Mouse (Mus musculus): ENCODE results near the gene Upk1b. TPM values are rescaled to one million over a fixed set of nuclear protein-coding genes. Genes with fewer than 3 reads are reported as not detected.

The Upk1b gene
- polyA plus RNA-seq, 1 experiment from 2014 or later: 1.9 TPM

DNA sequence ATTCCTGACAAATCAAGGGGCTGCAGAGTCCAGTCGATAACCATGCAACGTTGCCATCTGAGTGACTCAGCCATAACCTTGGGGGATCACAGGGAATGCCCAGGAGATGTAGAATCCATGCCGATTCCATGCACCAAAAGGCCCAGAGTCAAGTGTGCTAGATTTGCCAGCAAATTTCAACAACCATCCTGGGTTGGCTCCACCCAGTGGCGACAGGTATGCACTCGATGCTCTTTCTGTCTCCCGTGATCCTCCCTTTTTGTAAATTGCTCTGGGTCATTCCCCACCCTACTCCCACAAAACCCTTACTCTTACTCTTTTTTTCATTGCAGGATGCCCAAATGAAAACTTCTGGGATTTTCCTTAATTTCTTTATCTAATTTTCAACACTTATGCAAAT, 23.8 kb downstream of the Upk1b start:
- H3K9ac ChIP-seq: no peak overlapping the region
- no peaks in the 10 kb centered on the region for H3K27me3 ChIP-seq
- no peak for ATAC-seq (ENCODE audit: low FRiP score)
- H3K36me3 ChIP-seq (replicated peaks): no peaks in the 10 kb centered on the region
- no peaks in the 10 kb centered on the region for H3K9me3 ChIP-seq
- 53% methylated on average over 6 of the region's 6 CpGs for WGBS
- no peak overlapping the region for H3K27ac ChIP-seq
- H3K4me3 ChIP-seq (replicated peaks): no peak overlapping the region
- peaks cover 4% of the 10 kb centered on the region for H3K4me1 ChIP-seq
- no peak overlapping the region for H3K4me2 ChIP-seq

DNA sequence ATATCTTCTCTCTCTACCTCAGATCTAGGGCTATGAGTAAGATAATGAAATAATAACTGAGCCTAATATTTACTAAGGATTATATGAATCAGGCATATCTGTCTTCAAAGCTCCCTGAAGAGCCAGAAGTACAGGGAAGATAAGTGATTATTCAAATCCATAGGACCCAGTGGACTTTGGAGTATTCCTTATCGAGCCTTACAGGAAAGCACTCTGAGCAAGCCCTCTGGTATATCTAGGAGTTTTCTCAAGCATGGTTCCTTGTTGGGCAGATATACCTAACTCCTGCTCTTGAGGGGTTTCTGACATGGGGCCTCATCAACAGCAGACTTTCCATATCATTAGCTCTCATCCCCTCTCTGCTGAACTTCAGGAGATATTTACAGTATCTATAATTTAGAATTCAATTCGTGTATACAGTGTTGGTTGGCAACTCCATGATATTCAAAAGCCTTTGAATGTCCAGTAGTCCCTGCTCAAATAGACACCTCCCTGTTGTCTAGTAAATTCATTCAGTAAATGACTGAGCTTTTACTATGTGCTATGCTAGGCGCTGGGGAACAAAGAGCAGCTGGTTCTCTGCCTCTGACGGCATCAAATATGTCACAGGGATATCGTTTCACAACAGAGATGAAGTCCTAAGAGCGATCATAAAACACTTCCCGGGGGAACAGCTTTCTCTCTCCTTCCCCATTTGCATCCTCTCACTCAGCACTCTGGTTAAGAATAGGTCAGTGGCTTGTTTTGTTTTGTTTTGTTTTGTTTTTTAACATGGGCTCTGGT, 25.0 kb downstream of the Upk1b start:
- ATAC-seq (ENCODE audit: low FRiP score): no peak
- WGBS: 72% methylated on average over 7 of the region's 7 CpGs

DNA sequence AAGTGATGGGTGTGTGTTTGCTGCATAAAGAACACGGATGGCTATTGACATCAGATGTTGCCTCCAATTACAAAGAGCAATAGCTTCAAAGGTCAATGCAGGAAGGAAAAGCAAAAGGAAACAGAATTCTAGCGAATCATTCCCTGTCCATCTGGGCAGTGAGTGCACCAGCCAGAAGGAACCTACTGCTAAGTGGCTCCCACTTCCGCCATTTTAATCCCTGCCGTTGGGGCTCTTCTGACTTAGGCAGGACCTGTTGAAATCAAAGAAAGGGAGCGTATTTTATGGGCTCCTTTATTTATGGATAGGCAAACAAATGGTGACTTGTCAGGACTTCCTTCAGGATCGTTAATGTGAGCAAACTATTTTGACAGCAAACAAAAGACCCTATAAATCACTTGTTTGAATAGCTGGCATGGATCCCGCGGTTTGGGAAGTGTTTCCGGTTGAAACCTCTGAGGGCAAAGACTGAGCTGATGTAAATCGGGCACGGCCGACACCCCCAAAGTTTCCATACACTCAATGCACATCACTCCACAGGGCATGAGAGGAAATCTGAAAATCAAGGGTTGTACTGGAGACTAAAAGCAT, 27.1 kb downstream of the Upk1b start:
- Histone ChIP-seq H3K4me2 (no peak overlapping the region), H3K4me1 (peaks cover 4% of the 10 kb centered on the region), H3K27me3 (no peaks in the 10 kb centered on the region), H3K4me3 (replicated peaks) (no peak overlapping the region), H3K27ac (no peak overlapping the region), H3K9ac (no peak overlapping the region), H3K9me3 (no peaks in the 10 kb centered on the region), H3K36me3 (replicated peaks) (peaks cover 10% of the 10 kb centered on the region)
- 58% methylated on average over 12 of the region's 12 CpGs for WGBS
- no peak for ATAC-seq (ENCODE audit: low FRiP score)

More for the DNA sequence above, 25.0 kb downstream of the Upk1b start:
- Histone ChIP-seq H3K4me3 (replicated peaks) (no peak overlapping the region), H3K9me3 (no peaks in the 10 kb centered on the region), H3K27me3 (no peaks in the 10 kb centered on the region), H3K27ac (no peak overlapping the region), H3K4me1 (peaks cover 4% of the 10 kb centered on the region), H3K9ac (no peak overlapping the region), H3K36me3 (replicated peaks) (no peaks in the 10 kb centered on the region), H3K4me2 (no peak overlapping the region)

DNA sequence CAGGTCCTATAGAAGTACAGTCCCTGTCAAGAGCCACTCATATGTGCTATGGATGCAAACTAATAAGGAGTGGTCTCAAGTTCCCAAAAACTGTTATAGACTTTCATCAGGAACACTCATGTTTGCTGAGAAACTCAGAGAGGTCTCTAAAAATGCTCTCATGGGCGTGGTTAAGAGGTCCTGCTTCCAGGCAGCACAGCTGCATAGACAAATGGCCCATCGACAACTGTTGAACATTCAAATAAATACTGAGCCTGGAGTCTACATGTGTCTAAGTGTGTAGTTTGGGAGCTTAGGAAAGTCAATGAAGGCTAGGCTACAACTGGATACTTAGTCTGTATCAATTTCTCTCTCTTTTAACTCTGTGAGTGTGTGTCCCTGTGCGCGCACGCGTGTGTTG, 29.0 kb downstream of the Upk1b start:
- H3K4me3 ChIP-seq (replicated peaks): no peak overlapping the region
- peaks cover 10% of the 10 kb centered on the region for H3K36me3 ChIP-seq (replicated peaks)
- WGBS: 94% methylated on average over 6 of the region's 6 CpGs
- ATAC-seq (ENCODE audit: low FRiP score): no peak
- H3K4me2 ChIP-seq: no peak overlapping the region
- H3K27me3 ChIP-seq: no peaks in the 10 kb centered on the region
- H3K9me3 ChIP-seq: no peaks in the 10 kb centered on the region
- H3K4me1 ChIP-seq: peaks cover 4% of the 10 kb centered on the region
- no peak overlapping the region for H3K9ac ChIP-seq
- H3K27ac ChIP-seq: no peak overlapping the region

DNA sequence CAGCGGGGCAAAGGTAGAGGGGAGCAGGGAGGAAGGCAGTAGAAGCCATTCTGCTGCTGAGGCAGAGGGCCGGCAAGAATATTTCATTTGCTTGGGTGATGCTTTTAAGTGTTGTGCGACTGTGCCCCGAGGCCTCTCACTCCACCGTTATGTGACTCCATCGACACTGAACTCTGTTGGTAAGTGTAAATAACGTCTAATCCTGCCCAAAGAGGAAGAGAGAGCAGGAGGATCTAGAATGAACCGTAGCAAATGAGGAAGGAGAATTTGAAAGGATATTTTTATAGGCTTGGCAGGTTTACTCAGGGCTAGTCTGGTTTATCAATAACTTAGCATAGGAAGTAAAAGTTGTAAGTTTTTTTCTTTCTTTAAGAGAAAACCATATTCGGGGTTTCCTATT, 30.6 kb downstream of the Upk1b start:
- H3K27me3 ChIP-seq: no peaks in the 10 kb centered on the region
- 90% methylated on average over 9 of the region's 9 CpGs for WGBS

DNA sequence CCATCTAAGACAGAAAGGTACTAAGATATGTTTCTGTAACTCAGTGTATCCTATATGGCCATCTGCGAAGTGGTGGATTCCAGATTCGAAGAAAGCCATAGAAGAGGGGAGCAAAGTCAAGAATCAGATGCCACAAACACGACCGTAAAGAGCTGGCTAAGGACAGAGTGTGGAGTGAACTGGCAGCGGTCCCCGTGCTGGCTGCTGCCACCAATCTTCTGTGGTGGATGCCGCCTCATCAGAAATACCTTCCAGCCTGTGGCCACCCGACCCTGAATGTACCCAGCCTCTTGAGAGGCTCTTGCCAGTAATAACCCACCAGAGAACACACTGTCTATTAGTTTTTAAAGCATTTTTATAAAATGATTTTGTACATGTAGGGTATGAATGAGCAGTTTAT, 31.7 kb downstream of the Upk1b start:
- Histone ChIP-seq H3K27me3 (no peaks in the 10 kb centered on the region), H3K4me3 (replicated peaks) (no peak overlapping the region), H3K4me1 (peaks cover 4% of the 10 kb centered on the region), H3K4me2 (no peak overlapping the region), H3K9me3 (no peaks in the 10 kb centered on the region), H3K36me3 (replicated peaks) (peaks cover 10% of the 10 kb centered on the region), H3K9ac (no peak overlapping the region), H3K27ac (no peak overlapping the region)
- no peak for ATAC-seq (ENCODE audit: low FRiP score)
- WGBS: 94% methylated on average over 8 of the region's 8 CpGs

More for the DNA sequence above, 30.6 kb downstream of the Upk1b start:
- Histone ChIP-seq H3K9ac (no peak overlapping the region), H3K27ac (no peak overlapping the region), H3K4me3 (replicated peaks) (no peak overlapping the region), H3K4me1 (peaks cover 4% of the 10 kb centered on the region), H3K36me3 (replicated peaks) (peaks cover 10% of the 10 kb centered on the region), H3K9me3 (no peaks in the 10 kb centered on the region), H3K4me2 (no peak overlapping the region)
- ATAC-seq (ENCODE audit: low FRiP score): no peak

DNA sequence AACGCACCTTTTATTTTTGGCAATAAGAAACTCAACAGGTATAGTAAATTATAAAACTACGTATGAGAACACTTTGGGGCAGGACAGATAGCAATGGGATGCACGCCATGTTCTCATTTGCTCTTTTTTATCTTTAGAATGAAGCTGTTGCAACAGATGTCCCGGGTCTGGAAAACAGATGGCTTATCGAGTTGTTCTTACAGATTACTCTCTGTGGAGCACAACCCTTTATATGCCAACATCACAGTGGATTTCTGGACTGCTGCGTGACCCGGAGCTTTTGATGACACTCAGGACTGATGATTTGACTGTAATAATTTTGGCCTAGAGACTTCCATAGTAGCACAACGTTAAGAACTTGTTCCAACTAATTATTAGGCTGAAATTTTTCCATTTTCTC, 32.4 kb downstream of the Upk1b start:
- Histone ChIP-seq H3K4me2 (no peak overlapping the region), H3K4me3 (replicated peaks) (no peak overlapping the region), H3K4me1 (peaks cover 2% of the 10 kb centered on the region; the same call in 1 of the 2 replicates), H3K36me3 (replicated peaks) (peaks cover 14% of the 10 kb centered on the region), H3K27ac (no peak overlapping the region), H3K9ac (no peak overlapping the region), H3K9me3 (no peaks in the 10 kb centered on the region), H3K27me3 (no peaks in the 10 kb centered on the region)
- ATAC-seq (ENCODE audit: low FRiP score): no peak
- 91% methylated on average over 8 of the region's 8 CpGs for WGBS

DNA sequence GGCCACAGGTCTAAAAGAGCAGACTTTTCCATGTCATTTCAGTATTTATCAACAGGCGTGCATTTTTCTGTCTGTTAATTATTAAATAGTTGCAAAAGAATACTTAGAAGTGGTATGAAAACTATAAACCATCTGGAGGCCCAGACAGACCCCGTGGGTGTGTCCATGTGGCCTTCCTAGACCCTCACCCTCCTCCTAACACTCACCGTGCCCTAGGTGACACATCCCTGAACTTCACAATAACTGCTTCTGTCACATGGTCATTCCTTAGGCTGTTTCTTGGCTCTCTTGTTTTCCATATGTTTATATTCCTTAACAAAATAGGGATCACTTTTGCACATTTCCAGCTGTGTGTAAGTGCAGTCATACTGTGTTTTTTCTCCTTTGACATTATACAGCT, 33.5 kb downstream of the Upk1b start:
- 61% methylated on average over 3 of the region's 3 CpGs for WGBS
- no peaks in the 10 kb centered on the region for H3K4me1 ChIP-seq
- H3K4me3 ChIP-seq (replicated peaks): no peak overlapping the region
- peaks cover 17% of the 10 kb centered on the region for H3K36me3 ChIP-seq (replicated peaks)
- no peak overlapping the region for H3K4me2 ChIP-seq
- ATAC-seq (ENCODE audit: low FRiP score): no peak
- no peaks in the 10 kb centered on the region for H3K27me3 ChIP-seq
- H3K9ac ChIP-seq: no peak overlapping the region
- no peaks in the 10 kb centered on the region for H3K9me3 ChIP-seq
- no peak overlapping the region for H3K27ac ChIP-seq

DNA sequence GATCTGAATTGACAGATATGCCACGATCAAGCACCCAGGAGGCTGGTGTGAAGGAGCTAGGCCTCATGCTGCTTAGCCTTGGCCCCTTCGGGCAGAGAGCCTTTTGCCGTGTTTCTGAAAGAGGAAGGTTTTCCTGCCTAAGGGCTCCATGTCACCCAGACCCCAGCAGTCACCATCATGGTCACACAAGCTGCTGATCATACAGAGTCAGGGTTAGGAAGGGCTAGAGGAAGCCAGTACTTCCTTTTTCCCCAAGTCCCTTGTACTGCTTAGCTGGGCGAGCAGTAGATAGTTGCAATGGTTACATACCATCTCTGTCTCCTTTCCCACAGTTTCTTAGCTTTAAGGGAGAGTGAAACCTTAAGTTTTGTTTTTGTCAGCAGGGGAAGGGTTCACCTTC, 36.6 kb downstream of the Upk1b start:
- Histone ChIP-seq H3K27ac (no peak overlapping the region), H3K9ac (no peak overlapping the region), H3K4me3 (replicated peaks) (no peak overlapping the region), H3K36me3 (replicated peaks) (peaks cover 15% of the 10 kb centered on the region), H3K4me2 (no peak overlapping the region), H3K4me1 (no peaks in the 10 kb centered on the region), H3K27me3 (no peaks in the 10 kb centered on the region), H3K9me3 (no peaks in the 10 kb centered on the region)
- no peak for ATAC-seq (ENCODE audit: low FRiP score)
- WGBS: 89% methylated on average over 4 of the region's 4 CpGs

DNA sequence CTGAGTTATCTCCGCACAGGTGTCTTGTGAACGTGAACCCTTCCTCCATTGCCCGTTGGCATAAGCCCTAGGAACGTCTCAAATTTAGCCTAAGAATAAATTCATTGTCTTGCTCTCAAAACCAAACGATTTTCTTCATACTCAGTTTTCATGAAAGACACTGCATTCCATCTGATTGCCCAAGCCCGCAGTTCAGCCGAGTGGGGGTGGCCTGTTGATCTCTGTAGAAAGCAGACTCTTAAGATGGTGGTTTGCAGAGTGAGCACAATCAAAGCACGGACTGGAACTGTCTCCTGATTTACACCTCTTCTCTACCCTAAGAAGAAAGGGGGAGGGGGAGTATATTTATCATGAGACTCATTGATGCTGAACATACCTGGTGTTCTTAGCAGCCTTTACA, 37.7 kb downstream of the Upk1b start:
- no peak overlapping the region for H3K4me2 ChIP-seq
- no peak for ATAC-seq (ENCODE audit: low FRiP score)
- H3K4me3 ChIP-seq (replicated peaks): no peak overlapping the region
- no peak overlapping the region for H3K27ac ChIP-seq
- whole genome bisulfite sequencing: 87% methylated on average over 8 of the region's 8 CpGs
- peaks cover 19% of the 10 kb centered on the region; the same call in 1 of the 2 replicates for H3K36me3 ChIP-seq (replicated peaks)
- H3K27me3 ChIP-seq: no peaks in the 10 kb centered on the region
- no peaks in the 10 kb centered on the region for H3K9me3 ChIP-seq
- H3K9ac ChIP-seq: no peak overlapping the region
- H3K4me1 ChIP-seq: no peaks in the 10 kb centered on the region

DNA sequence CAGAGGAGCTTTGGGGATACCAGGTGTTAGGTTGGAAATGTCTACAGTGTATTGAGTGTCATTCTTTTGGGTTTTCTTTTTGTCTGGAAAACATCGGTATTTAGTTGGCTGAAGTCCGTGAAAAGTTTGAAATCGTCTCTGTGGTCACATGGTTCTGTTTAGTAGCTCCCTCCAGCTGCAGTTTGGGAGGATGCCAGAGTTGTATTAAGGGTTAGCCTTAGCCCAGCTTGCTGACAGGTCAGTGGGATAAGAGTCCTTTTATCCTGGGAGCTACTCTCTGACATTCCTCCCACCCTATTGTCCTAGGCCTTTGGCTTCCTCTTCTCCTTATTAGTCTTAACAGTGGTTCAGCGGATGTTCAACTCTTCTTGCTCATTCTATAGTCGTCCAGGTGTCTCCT, 38.2 kb downstream of the Upk1b start:
- no peak overlapping the region for H3K4me3 ChIP-seq (replicated peaks)
- peaks cover 19% of the 10 kb centered on the region; the same call in 1 of the 2 replicates for H3K36me3 ChIP-seq (replicated peaks)
- no peak overlapping the region for H3K4me2 ChIP-seq
- H3K27me3 ChIP-seq: no peaks in the 10 kb centered on the region
- H3K4me1 ChIP-seq: no peaks in the 10 kb centered on the region
- H3K27ac ChIP-seq: no peak overlapping the region
- 84% methylated on average over 5 of the region's 5 CpGs for WGBS
- ATAC-seq (ENCODE audit: low FRiP score): no peak
- no peaks in the 10 kb centered on the region for H3K9me3 ChIP-seq
- H3K9ac ChIP-seq: no peak overlapping the region

DNA sequence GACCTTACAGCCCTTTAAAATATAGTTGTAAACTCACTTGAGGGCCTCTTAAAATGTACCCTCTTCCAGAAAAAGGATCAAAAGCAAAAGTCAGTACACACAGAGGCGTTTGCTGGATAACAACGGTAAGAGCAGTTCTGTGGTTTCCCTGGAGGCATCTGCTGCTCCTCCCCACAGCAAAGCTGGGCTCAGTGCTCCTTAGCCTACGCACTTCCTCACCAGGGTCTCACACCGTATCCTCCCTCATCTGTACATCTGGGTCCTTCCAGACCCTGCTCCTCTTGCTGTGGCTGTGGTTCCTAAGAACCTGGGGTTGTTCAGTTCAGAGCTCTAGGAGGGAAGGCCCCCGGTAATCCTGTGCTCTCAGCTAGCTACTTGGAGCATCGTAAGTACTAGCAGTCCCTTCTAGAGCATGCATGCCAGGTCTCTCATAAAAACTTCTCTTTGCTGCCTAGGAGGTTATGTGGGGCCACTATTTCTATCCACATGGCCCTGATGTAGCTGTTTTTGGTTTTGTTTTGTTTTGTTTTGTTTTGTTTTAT, 39.2 kb downstream of the Upk1b start:
- H3K27me3 ChIP-seq: no peaks in the 10 kb centered on the region
- H3K36me3 ChIP-seq (replicated peaks): peaks cover 19% of the 10 kb centered on the region; the same call in 1 of the 2 replicates
- H3K4me2 ChIP-seq: no peak overlapping the region
- 93% methylated on average over 6 of the region's 6 CpGs for WGBS
- H3K4me3 ChIP-seq (replicated peaks): no peak overlapping the region
- H3K9ac ChIP-seq: no peak overlapping the region
- H3K9me3 ChIP-seq: no peaks in the 10 kb centered on the region
- no peaks in the 10 kb centered on the region; the same call in 1 of the 2 replicates for H3K4me1 ChIP-seq
- H3K27ac ChIP-seq: no peak overlapping the region
- ATAC-seq (ENCODE audit: low FRiP score): no peak

Measured in forebrain, embryonic 12.5 days (tissue).